Mouse (Mus musculus): ENCODE measurements around the gene Gper1.

DNA sequence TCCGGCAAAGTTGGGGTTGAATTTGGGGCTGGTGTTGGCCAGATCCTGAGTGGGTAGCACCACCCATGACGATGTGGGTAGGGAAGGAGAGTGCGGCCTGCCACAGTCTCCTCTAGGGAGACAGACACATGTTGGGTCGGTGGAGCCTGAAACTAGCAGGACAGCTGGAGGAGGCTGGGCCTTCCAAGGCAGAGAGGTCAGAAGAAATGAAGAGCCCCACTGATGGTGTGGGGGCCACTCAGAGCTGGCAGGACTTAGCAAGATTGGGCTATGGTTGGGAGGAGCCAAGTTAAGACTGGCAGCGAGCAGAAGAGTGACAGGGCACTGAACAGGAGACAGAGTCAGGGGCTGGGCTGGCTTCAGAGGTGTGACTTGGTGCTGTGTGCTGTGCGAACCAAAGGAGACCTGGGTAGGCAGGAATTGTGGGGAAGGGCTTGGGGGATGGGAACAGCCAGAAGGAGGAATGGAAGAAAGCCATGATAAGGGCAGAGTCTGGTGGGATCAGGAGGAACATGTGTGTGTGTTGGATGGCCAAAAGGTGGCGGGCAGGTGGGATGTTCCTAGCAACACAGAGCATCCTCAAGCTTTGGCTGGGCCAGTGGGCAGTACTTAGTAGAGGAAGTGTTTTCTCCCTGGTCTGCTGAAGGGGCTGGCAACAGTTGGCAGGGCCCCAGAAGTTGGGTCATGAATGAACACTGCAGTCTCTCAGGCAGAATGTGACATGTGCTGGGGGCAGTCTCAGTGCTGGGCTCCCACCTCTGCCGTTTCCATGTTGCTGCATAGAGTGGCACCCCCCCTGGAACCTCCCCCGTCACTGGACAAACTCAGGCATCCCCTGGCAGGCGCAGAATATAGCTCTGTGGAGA is 35.4 kb upstream of the Gper1 start:
- TF ChIP-seq CTCF (IDR thresholded peaks at IDR 0.05; ENCODE audit: borderline replicate concordance, extremely low read depth, insufficient read depth, insufficient read length) (no peak), POLR2A (IDR thresholded peaks at IDR 0.05; ENCODE audit: borderline replicate concordance, extremely low read depth, insufficient read depth, insufficient read length, poor library complexity, severe bottlenecking) (no peak)
